Mouse (Mus musculus): Measurements from ENCODE around the gene Pgc. TPM values are rescaled to one million over a fixed set of nuclear protein-coding genes. Genes with fewer than 3 reads are reported as not detected.

Pgc gene
- polyA plus RNA-seq, 1 experiment from 2014 or later, result not detected

DNA sequence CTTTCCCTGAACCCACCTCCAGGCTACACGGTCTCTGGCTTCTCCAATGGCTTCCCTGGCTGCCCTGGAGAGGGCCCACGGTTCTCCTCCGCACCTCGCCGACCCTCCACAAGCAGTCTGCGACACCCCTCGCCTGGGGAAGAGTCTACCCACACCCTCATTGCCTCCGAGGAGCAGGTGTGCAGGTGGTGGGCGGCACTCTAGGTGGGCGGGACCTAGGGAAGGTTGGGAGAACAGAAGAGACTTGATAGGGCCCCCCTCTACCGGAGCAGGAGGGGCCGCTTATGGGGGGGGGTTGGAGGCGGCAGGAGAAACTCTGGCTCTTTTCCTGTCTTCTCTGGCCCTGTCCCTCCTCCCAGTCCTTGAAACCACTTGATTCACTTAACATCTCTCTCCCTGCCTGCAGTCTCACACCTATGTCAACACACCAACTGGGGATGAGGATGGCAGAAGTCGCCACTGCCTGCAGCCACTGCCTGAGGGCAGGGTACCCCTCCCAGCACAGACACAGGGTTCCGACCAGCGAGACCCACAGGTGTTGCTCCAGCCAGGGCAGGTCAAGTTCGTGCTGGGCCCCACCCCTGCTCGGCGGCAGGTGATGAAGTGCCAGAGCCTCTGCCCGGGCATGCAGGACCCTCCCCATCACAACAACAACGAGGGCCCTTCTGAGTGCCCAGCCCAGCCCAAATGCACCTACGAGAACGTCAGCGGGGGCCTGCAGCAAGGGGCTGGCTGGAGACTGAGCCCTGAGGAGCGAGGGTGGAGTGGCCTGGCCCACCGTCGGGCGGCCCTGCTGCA, 23.9 kb upstream of the Pgc start:
- Histone ChIP-seq H3K9me3 (ENCODE audit: control insufficient read depth, low read length) (no peaks in the 10 kb centered on the region), H3K36me3 (ENCODE audit: control insufficient read depth, insufficient read depth, low read length) (peaks cover 9% of the 10 kb centered on the region; the same call in 1 of the 2 replicates), H3K27ac (ENCODE audit: low read depth, low read length) (no peak overlapping the region), H3K27me3 (ENCODE audit: control insufficient read depth, insufficient read depth, low read length) (no peaks in the 10 kb centered on the region; the same call in 1 of the 2 replicates), H3K4me2 (ENCODE audit: low read depth, low read length) (no peak overlapping the region), H3K9ac (replicated peaks; ENCODE audit: low read depth, low read length) (no peak overlapping the region), H3K4me1 (ENCODE audit: control insufficient read depth, insufficient read depth, low read length) (no peaks in the 10 kb centered on the region), H3K4me3 (ENCODE audit: low read depth, low read length) (no peak overlapping the region)
- ATAC-seq (ENCODE audit: low read depth), result no peak
- WGBS, result 42% methylated on average over 28 of the region's 28 CpGs

DNA sequence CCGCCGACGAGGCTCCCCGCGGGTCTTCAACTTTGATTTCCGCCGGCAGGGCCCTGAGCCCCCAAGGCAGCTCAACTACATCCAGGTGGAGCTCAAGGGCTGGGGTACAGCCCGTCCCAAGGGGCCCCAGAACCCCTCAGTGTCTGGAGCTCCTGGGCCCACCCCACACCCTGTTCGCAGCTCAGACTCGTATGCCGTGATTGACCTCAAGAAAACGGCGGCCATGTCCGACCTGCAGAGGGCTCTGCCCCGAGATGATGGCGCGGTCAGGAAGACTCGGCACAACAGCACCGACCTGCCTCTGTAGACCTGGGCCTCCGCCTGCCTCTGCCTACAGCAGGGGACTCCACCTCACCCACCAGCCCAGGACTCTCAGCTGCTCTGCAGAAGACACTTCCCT, 23.1 kb upstream of the Pgc start:
- no peak overlapping the region for H3K4me2 ChIP-seq (ENCODE audit: low read depth, low read length)
- WGBS, result 24% methylated on average over 20 of the region's 20 CpGs
- no peaks in the 10 kb centered on the region for H3K9me3 ChIP-seq (ENCODE audit: control insufficient read depth, low read length)
- H3K27me3 ChIP-seq (ENCODE audit: control insufficient read depth, insufficient read depth, low read length), result no peaks in the 10 kb centered on the region; the same call in 1 of the 2 replicates
- ATAC-seq (ENCODE audit: low read depth), result no peak
- H3K4me1 ChIP-seq (ENCODE audit: control insufficient read depth, insufficient read depth, low read length), result no peaks in the 10 kb centered on the region
- H3K4me3 ChIP-seq (ENCODE audit: low read depth, low read length), result no peak overlapping the region
- peaks cover 9% of the 10 kb centered on the region; the same call in 1 of the 2 replicates for H3K36me3 ChIP-seq (ENCODE audit: control insufficient read depth, insufficient read depth, low read length)
- H3K27ac ChIP-seq (ENCODE audit: low read depth, low read length), result no peak overlapping the region
- H3K9ac ChIP-seq (replicated peaks; ENCODE audit: low read depth, low read length), result no peak overlapping the region

DNA sequence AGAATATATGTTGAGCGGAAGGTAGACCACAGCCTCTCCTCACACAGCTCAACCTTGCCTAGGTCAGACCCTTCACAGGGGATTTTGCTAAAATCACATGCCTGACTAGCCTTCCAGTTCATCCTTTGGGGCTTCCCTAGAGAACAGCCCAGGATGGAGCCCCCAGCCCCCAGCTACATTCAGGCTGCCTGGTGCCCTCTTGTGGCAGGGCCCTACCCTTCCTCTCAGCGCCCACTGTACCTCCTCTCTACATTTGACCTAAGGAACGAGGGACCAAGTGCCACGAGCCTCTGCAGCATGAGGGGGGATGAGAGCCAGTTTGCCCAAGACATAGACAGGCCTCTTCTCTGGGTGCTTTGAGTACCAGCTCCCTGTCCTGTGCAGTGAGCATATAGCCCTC, 21.9 kb upstream of the Pgc start:
- Histone ChIP-seq H3K27me3 (ENCODE audit: control insufficient read depth, insufficient read depth, low read length) (no peaks in the 10 kb centered on the region; the same call in 1 of the 2 replicates), H3K9ac (replicated peaks; ENCODE audit: low read depth, low read length) (no peak overlapping the region), H3K36me3 (ENCODE audit: control insufficient read depth, insufficient read depth, low read length) (peaks cover 9% of the 10 kb centered on the region; the same call in 1 of the 2 replicates), H3K9me3 (ENCODE audit: control insufficient read depth, low read length) (no peaks in the 10 kb centered on the region), H3K4me2 (ENCODE audit: low read depth, low read length) (no peak overlapping the region), H3K27ac (ENCODE audit: low read depth, low read length) (no peak overlapping the region), H3K4me1 (ENCODE audit: control insufficient read depth, insufficient read depth, low read length) (no peaks in the 10 kb centered on the region), H3K4me3 (ENCODE audit: low read depth, low read length) (no peak overlapping the region)
- WGBS, result 74% methylated on average over 4 of the region's 4 CpGs
- ATAC-seq (ENCODE audit: low read depth), result no peak

DNA sequence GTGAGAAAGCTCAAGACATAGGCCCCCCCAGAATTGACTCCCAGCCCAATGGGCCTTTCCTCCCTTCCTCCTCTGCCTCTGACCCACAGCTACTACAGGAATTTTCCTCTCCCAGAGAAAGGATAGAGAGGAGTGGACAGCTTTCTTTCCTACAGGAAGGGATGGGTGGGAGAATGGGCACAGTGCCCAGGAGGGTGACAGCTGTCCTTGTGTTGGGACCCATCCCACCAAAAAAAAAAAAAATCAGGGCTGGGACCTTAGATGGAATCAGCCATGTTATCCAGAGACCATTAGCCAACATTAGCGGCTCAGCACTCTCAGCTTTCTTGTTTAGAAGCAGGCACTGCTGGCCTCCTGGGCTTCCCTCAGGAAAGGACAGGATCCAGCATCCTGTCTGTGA, 20.4 kb upstream of the Pgc start:
- H3K4me2 ChIP-seq (ENCODE audit: low read depth, low read length), result no peak overlapping the region
- H3K4me1 ChIP-seq (ENCODE audit: control insufficient read depth, insufficient read depth, low read length), result no peaks in the 10 kb centered on the region
- no peak for ATAC-seq (ENCODE audit: low read depth)
- no peak overlapping the region for H3K4me3 ChIP-seq (ENCODE audit: low read depth, low read length)
- no peaks in the 10 kb centered on the region for H3K9me3 ChIP-seq (ENCODE audit: control insufficient read depth, low read length)
- H3K36me3 ChIP-seq (ENCODE audit: control insufficient read depth, insufficient read depth, low read length), result peaks cover 9% of the 10 kb centered on the region; the same call in 1 of the 2 replicates
- 57% methylated on average over 1 of the region's 1 CpGs for WGBS
- no peak overlapping the region for H3K27ac ChIP-seq (ENCODE audit: low read depth, low read length)
- no peak overlapping the region for H3K9ac ChIP-seq (replicated peaks; ENCODE audit: low read depth, low read length)
- no peaks in the 10 kb centered on the region; the same call in 1 of the 2 replicates for H3K27me3 ChIP-seq (ENCODE audit: control insufficient read depth, insufficient read depth, low read length)

DNA sequence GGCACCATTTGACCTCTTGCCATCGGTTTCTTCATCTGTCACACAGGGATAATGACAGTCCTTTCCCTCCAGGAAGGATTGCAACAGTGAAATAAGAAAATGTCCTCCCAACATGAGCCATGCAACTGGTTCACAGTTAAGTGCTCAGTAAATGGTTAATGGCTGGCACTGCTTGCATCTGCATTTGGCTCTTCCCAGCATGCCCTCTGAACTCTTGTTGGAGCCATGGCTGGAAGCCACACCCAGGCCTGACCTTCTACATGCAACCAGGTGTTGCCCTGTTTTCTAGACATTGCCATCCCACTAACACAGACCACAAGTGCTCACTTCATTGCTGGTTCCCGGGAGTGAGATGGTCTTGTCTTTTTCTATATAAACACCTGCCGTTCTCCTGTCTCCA, 18.7 kb upstream of the Pgc start:
- H3K36me3 ChIP-seq (ENCODE audit: control insufficient read depth, insufficient read depth, low read length), result 0 out of 2 replicates have a peak, but pooled peaks cover 4% of the 10 kb centered on the region
- H3K27ac ChIP-seq (ENCODE audit: low read depth, low read length), result no peak overlapping the region
- H3K4me2 ChIP-seq (ENCODE audit: low read depth, low read length), result no peak overlapping the region
- ATAC-seq (ENCODE audit: low read depth), result no peak
- no peak overlapping the region for H3K4me3 ChIP-seq (ENCODE audit: low read depth, low read length)
- WGBS, result 84% methylated on average over 3 of the region's 3 CpGs
- H3K4me1 ChIP-seq (ENCODE audit: control insufficient read depth, insufficient read depth, low read length), result no peaks in the 10 kb centered on the region
- no peak overlapping the region for H3K9ac ChIP-seq (replicated peaks; ENCODE audit: low read depth, low read length)
- no peaks in the 10 kb centered on the region for H3K27me3 ChIP-seq (ENCODE audit: control insufficient read depth, insufficient read depth, low read length)
- H3K9me3 ChIP-seq (ENCODE audit: control insufficient read depth, low read length), result no peaks in the 10 kb centered on the region

DNA sequence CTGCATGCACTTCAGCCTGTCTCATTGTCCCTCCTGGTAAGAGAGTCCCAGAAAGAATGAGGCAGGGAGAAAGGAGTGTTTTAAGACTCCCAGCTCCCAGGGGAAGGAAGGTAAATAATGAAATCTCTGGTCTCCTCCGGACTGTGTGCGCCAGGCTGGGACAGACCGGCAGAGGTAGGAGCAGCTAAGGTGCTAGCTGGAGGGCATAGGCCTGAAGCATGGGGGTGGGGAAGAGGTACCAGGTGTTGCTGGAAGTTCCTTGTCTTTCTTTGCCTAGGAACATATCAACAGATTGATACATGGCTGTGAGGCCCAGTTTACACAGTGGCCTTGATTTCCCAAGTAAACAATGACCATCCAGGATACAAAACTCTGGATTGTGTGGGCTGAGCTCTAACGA, 17.7 kb upstream of the Pgc start:
- no peak overlapping the region for H3K9ac ChIP-seq (replicated peaks; ENCODE audit: low read depth, low read length)
- no peak for ATAC-seq (ENCODE audit: low read depth)
- no peaks in the 10 kb centered on the region for H3K36me3 ChIP-seq (ENCODE audit: control insufficient read depth, insufficient read depth, low read length)
- H3K27ac ChIP-seq (ENCODE audit: low read depth, low read length), result no peak overlapping the region
- H3K27me3 ChIP-seq (ENCODE audit: control insufficient read depth, insufficient read depth, low read length), result no peaks in the 10 kb centered on the region
- 86% methylated on average over 4 of the region's 4 CpGs for whole genome bisulfite sequencing
- H3K9me3 ChIP-seq (ENCODE audit: control insufficient read depth, low read length), result no peaks in the 10 kb centered on the region
- no peaks in the 10 kb centered on the region for H3K4me1 ChIP-seq (ENCODE audit: control insufficient read depth, insufficient read depth, low read length)
- H3K4me2 ChIP-seq (ENCODE audit: low read depth, low read length), result no peak overlapping the region
- H3K4me3 ChIP-seq (ENCODE audit: low read depth, low read length), result no peak overlapping the region

DNA sequence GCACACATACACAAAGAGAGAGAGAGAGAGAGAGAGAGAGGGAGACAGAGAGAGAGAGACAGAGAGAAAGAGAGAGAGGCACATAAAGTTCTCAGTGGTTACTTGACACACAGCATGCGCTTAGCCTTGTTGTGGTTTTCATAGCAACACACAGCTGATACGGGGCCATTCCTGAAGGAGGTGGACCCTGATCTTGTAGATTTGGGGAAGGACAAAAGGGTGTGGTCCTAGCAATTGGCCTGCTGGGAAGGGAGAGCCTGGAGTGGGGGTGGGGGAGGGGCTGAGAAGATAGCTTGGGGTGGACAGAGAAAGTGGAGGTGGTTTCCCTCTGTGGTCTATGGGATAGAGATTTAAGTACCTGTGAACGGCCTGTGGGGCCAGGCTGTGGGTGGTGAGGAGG, 16.6 kb upstream of the Pgc start:
- no peak overlapping the region for H3K9ac ChIP-seq (replicated peaks; ENCODE audit: low read depth, low read length)
- H3K9me3 ChIP-seq (ENCODE audit: control insufficient read depth, low read length), result no peaks in the 10 kb centered on the region
- no peak overlapping the region for H3K27ac ChIP-seq (ENCODE audit: low read depth, low read length)
- no peaks in the 10 kb centered on the region for H3K36me3 ChIP-seq (ENCODE audit: control insufficient read depth, insufficient read depth, low read length)
- H3K27me3 ChIP-seq (ENCODE audit: control insufficient read depth, insufficient read depth, low read length), result no peaks in the 10 kb centered on the region
- H3K4me1 ChIP-seq (ENCODE audit: control insufficient read depth, insufficient read depth, low read length), result no peaks in the 10 kb centered on the region
- WGBS, result 76% methylated on average over 3 of the region's 3 CpGs
- ATAC-seq (ENCODE audit: low read depth), result no peak
- H3K4me3 ChIP-seq (ENCODE audit: low read depth, low read length), result no peak overlapping the region
- no peak overlapping the region for H3K4me2 ChIP-seq (ENCODE audit: low read depth, low read length)

DNA sequence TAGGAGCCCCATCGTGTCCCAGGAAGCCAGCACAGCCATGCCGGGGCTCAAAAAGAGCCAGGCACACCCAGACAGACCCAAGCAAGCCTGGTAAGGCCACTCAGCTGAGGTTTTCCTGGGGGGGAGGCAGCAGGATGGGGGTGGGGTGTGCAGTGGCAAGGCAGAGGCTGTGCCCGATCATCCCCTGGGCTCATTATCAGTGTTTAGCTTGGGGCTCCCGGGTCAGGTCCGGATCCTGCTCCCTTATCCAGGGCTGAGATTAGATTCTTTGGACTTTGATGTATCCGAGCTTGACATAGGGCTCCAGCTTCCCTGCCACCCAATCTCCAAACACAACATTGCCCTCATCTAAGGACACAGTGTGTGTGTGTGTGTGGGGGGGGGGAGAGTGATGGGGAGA, 14.8 kb upstream of the Pgc start:
- WGBS, result 80% methylated on average over 6 of the region's 6 CpGs
- Histone ChIP-seq H3K9me3 (ENCODE audit: control insufficient read depth, low read length) (no peaks in the 10 kb centered on the region), H3K27ac (ENCODE audit: low read depth, low read length) (no peak overlapping the region), H3K4me2 (ENCODE audit: low read depth, low read length) (no peak overlapping the region), H3K4me3 (ENCODE audit: low read depth, low read length) (no peak overlapping the region), H3K36me3 (ENCODE audit: control insufficient read depth, insufficient read depth, low read length) (no peaks in the 10 kb centered on the region), H3K4me1 (ENCODE audit: control insufficient read depth, insufficient read depth, low read length) (no peaks in the 10 kb centered on the region), H3K27me3 (ENCODE audit: control insufficient read depth, insufficient read depth, low read length) (no peaks in the 10 kb centered on the region), H3K9ac (replicated peaks; ENCODE audit: low read depth, low read length) (no peak overlapping the region)
- no peak for ATAC-seq (ENCODE audit: low read depth)

DNA sequence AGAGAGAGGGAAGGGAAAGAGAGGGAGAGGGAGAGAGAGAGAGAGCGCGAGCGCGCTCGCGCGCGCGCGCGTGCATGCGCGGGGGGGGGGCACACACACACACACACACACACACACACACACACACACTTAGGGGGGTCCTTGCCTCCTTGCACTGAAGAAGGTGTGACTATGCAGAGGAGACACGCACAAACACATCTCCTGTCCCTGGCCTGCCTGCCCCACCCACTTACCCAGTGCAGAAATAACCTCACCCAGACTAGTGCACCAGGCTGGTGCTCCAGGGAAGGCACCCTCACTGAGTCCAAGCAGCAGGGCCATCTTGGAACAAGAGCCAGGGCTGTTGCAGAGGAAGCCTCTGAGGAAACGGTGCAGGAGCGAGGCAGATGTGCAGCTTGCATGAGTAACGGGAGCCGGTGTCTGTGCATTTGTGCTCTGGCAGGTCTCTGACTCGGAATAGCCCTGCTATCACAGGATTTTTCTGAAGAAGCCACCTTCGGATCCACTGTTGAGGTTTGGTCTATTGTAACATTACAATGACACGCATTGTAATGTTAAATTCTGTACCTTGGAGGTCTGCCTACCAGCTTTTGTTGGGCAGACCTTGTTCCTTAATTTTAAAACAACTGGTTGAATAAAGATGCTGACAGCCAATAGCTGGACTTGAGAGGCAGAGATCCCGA, 13.6 kb upstream of the Pgc start:
- ATAC-seq (ENCODE audit: low read depth), result no peak
- no peaks in the 10 kb centered on the region for H3K9me3 ChIP-seq (ENCODE audit: control insufficient read depth, low read length)

More for the DNA sequence above, 13.6 kb upstream of the Pgc start:
- Histone ChIP-seq H3K27me3 (ENCODE audit: control insufficient read depth, insufficient read depth, low read length) (no peaks in the 10 kb centered on the region), H3K4me2 (ENCODE audit: low read depth, low read length) (no peak overlapping the region), H3K27ac (ENCODE audit: low read depth, low read length) (no peak overlapping the region), H3K4me1 (ENCODE audit: control insufficient read depth, insufficient read depth, low read length) (no peaks in the 10 kb centered on the region), H3K36me3 (ENCODE audit: control insufficient read depth, insufficient read depth, low read length) (no peaks in the 10 kb centered on the region), H3K9ac (replicated peaks; ENCODE audit: low read depth, low read length) (no peak overlapping the region), H3K4me3 (ENCODE audit: low read depth, low read length) (no peak overlapping the region)
- 55% methylated on average over 9 of the region's 22 CpGs for WGBS

Data from neural tube, embryonic 14.5 days (tissue).